Mouse (Mus musculus) kidney, adult 8-10 months (tissue): ENCODE measurements around the gene C3.
A peak's percentile ranks its signal among the peaks of the same experiment; 100 is the strongest.

Experiments used
- DNase-seq, 2 experiments: peaks; one replicate each; pipeline ENCODE4 v3.0.0; 2022

C3 gene

DNA sequence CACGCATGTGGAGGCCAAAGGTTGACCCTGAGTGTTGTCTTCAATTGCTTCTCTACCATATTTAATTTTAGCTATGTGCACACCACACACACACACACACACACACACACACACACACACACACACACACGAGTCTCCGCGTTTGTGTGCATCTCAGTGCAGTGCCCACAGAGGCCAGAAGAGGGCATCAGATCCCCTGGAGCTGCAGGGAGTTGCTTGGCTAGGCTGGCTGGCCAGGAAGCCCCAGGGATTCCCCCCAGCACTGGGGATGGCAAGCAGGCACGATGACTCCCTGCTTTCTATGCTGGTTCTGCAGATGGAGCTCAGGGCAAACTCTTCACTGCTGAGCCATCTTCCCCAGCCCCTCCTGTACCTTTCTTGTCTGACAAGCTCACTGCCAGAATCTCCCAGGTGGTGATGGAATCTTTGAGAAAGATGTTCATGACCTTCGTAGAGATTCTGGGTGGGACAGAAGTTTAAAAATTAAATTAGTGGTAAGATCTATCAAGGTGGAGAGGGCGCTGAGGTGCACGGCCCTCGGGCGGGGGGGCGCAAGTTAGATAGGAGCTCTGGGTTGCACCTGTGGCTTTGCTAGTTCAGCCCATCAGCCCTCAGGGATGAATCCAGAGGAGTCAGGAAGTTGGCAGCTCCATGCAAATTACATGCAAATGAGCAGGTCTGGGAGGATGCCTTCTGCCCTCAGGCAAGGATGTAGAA is 8.6 kb downstream of the C3 start:
- peak; percentile 57 to 81 for DNase-seq

DNA sequence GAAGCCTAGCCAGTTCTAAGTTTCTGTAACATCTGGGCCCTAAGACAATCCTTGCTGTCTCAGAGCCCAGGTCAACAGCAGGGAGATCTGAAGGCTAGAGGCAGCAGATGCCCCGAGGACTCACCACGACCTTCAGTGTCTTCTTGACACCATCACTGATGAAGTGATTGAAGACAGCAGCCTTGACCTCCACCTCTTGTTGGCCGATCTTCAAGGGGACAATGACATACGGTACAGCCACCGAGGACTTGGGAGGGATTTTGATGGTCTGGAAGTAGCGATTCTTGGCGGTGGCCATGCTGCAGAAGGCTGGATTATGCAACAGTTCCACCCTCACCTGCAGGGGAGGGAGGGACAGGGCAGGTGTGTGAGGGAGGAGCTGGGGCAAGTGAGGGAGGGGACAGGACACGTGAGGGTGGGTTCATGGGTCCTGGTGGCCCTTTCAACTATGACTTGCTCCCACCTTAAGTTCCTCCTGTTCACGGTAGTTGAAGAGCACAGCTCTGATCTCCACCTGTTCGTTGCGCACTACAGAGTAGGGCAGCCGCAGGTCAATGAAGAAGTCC is 9.5 kb downstream of the C3 start:
- DNase-seq, result no peak

DNA sequence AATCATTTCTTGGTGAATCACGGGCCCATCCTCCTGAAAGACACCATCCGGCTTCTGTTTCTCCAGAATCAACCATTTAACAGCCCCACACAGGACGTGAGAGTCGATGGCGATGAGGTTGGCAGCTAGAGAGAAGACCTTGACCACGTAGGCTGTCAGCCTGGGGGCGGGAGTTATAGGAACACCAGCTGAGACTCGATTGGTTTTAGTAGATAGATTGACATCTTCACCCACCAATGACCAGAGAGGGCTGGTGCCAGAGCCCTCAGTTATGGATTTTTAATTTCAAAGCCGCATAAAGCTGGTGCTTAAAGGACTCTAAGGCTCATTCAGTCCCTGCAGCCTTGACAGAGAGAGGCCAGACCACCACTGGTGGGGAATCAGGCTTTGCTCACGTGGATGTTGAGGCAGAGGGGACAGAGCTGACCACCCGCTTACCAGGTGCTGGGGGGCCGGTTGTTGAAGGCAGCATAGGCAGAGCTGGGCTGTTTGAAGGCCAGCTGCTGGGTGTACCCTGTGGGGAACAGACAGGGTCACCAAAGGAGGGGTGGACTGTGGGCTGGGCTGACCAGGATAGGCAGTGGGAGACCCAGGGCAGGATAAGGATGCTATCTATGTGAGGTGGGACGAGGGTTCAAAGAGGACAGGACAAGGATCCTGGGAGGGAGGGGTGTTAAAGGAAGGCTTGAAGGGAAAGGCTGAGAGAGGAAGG is 13.1 kb downstream of the C3 start:
- DNase-seq, result no peak

DNA sequence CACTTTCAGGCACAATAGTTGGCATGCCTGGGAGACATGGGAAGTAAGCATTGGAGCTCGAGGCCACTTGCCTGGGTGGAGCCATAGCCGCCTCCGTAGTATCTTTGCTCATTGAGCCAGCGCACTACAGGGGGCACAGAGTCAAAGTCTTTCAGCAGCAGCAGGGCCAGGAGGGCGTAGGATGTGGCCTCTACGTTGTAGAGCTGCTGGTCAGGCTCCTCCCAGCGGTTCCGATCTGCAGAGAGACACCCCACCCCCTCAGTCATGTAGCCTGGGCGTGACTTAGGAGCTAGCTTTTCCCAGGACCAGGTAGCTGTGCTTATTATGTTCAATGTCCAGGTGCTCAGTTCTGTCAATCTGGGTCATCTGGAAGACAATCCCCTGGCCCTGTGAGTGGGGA is 16.4 kb downstream of the C3 start:
- no peak for DNase-seq

DNA sequence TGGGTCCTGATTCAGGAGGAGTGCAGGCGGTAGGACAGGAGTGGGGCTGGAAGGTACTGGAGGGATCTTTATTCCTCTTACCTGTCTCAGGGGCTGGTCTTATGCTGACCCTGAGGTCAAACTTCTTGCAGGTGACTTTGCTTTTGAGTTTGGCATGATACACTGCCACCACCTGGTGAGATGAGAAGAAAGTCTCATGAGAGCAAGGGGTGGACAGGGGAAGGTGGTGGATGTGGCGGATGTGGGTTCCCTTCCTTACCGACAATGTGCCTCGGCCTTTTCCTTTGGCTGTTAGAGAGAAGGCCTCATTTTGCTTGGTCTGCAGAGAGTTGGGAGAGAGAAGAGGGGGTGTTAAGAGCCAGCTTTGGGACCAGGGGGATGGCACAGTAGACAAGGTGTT is 18.6 kb downstream of the C3 start:
- DNase-seq, result no peak

DNA sequence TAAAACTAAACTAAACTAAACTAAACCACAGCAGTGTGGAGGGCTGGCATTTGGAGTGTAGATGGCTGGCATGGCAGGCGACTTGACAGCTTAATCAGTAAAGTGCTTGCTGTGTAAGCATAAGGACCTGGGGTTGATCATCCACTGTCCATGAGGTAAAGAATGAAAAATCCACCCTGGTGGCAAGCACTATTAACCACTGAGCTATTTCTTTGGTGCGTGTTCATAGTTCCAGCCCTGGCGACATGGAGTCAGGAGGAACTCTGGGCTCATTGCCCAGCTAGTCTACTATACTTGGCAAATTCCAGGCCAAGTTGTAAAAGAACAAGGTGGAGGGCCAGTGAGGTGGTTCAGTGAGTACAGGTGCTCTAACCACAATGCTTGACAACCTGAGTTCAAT is 20.0 kb downstream of the C3 start:
- peak; percentile 65 to 71 for DNase-seq

DNA sequence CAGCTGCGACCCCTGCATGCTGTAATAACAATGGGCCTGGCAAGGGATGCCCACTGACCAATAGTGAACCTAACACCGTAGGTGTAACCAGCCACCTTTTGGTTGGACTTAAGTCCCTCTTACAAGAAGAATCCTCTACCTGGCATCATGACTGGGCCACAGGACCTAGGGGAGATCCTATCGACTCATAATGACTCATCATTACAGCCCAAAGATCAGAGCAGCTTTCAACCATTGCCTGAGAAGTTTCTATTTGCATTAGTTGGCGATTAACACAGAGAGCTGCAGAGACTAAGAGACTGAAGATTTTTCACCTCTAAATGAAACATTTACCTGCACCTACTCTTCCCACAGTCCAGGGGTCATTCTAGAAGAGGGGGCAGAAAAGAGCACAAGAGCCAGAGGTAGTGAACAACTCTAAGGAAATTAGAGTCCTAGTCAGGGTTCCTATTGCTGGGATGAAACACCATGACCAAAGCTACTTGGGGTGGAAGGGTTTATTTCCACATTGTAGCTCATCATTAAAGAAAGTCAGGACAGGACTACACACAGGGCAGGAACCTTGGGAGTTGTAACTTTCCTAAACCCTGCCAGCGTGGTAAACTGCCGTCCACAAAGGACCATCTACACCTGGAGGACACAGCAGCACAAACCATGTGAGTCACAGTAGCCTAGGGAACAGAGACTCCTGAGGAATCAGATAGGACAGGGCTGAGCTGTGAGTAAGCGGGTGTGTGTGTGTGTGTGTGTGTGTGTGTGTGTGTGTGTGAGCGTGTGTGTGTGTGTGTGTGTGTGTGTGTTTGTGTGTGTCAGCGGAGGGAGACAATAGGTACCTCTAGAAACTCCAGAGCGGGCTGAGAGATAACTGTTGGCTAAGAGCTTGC is 25.9 kb downstream of the C3 start:
- peak in 1 of 2 experiments; percentile 41 for DNase-seq

DNA sequence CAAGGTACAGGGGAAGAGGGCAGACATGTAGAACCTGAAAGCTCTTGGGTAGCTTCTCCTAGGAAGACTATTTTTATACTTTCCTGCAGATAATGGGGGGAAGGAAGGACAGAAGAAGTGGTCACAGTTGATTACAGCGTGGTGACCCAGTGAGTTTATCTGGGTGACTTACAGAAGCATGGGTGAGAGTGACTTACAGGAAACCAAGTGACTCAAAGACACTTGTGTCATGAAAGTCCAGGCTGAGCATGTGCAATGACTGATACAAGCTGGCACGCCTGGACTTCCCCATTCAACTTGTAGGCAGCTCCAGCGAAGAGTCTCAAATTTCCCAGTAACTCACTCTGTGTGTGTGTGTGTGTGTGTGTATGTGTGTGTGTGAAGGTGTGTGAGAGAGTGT is 29.7 kb downstream of the C3 start:
- no peak for DNase-seq

DNA sequence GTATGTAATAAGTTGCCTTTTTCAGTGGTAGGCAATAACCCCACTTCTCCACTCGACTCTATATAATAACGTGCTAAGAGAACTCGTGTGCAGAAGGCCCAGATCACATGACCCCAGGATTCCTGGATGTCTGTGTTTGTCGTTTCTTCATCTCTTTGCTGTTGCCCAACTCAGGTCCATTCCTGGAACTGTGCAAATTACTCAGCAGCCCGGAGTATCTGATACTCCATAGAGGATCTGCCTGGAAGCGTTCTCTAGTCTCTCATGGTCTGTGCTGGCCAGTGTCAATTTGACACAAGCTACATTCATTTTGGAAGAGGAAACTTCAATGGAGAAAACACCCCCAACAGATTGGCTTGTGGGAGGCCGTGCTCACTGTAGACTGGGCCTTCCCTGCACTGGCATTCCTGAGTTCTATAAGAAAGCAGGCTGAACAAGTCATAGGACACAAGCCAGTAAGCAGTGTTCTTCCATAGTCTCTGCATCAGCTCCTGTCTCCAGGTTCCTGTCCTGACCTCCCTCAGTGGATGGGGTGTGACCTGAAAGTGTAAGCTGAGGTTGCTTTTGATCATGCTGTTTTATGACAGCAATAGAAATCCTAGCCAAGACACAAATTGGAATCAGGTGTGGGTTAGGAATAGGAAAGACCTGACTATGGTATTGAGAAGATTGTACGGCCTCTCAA is 32.5 kb downstream of the C3 start:
- DNase-seq, result no peak

DNA sequence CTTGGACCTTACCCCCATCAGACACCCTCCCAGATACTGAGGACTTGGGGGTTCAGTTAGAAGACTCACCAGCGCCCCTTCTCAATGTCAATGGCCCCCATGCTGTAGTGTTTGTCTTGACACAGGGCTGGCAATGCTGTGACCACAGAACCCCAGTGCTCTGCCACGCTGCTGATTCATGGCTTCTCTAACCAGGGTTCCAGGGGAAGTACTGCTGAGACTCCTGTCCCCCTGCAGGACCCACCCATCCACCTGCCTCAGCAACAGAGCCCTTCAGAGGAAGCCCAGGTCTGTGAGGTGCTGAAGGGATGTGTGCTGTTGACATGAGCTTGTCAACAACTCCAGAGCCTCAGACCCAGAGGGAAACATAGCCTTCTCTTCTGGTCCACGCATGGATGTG is 33.2 kb downstream of the C3 start:
- no peak for DNase-seq

DNA sequence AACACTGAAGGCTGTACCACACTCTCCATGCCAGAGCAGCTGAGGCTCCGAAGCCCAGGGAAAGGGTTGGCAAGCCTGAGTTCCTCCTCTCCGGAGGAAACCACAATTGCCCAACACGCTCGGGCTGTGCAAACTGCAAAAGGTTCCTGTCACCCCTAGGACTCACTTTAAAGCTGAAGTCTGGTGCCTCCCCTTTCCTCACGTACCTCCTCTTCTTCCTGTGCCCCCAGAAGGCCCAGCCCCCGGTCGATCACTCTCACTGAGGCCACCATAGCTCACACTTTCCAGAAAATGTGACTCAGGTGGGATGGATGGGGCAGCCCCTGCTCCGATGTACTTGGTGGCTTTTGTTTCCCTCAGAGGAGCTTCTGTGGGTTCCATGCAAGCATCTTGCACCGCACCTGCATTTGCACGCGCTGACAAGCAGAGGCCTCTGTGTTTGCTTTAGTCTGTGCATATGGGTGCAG is 33.9 kb downstream of the C3 start, which contains the start of gene Tnfsf14:
Gene Tnfsf14, minus strand, starts transcription at position 137 of the 467 bp plus-strand sequence.
- DNase-seq, result no peak

DNA sequence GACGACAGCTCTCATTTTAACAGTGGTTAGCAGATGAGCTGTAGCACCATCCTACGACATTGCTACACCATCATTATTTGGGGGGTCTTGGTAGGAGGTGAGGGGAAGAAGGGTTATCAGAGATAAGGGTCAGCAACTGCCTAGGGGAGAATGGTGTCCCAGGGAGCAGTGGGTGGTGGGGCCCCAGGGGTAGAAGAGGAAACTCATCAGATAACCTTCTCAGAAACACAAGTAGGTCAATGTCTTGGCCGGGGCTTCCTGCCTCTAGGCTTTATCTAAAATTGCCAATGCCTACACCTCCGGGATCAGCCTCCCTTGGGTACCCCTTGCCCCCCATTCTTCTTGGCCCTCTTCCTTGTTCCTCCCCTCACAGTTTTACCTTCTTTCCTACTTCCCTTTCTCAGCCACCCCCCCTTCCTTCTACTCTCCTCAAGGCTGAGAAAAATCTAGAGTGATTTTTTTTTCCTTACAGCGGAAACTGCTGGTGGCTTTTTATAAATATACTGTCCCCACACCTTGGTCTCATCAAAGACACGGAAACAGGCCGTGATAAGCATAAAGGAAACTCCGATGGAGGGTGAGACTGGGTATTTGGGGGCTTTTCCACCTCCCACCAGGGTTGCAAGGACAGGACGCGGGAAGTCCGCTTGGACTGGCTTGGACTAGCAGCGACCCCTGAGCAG is 39.3 kb downstream of the C3 start:
- DNase-seq, result no peak

DNA sequence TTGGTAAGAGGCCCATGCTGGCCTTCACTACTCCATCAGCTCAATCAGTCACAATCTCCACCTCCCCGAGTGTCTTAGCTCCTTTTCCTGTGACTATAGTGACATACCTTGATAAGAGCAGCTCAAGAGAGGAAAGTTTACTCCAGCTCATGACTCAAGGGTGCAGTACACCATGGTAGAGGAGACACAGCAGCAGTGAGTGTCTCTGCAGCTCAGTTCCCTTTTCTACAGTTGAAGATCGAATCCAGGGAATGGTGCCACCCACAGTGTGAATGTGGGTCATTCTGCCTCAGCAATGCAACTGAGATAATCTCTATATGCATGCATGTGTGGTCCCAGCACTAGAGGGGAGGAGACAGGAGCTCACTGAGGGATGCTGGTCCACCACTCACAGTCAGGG is 42.3 kb downstream of the C3 start:
- DNase-seq, result no peak

DNA sequence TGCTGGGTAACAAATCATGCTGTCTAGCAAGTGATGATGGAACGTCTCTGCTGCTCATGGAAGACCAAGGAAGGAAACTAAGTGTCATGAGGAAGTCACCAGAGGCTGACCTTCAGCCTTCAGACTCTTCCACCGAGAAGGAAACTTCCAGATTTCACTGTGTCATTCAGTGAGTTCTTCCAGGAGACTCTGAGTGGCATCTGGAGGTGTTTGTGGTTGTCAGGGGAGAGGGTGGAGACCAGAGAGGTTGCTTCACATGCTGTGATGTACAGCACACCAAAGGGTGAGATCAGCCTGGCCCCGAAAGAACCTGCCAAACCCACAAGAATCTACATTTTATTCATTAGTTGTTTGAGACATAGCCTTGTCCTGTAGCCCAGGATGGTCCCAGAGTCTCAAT is 45.1 kb downstream of the C3 start:
- no peak for DNase-seq

DNA sequence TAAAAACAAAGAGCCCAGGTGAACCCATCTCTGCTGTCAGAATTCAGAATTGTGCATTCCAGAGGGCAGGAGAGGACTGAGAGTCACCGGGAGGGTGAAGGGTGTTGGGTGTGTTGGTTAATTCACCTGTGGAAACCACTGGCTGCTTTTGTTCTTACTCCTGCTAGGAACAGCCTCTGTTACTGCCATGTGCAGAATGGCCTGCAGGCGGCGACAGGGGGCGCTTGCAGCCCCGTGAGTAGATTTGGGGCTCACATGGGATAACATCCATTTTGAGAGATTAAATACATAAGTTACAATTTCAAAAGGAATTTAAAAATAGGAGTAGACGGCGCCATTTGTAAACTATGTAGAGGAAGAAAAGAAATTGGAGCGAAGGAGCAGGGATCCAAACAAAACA is 47.6 kb downstream of the C3 start:
- DNase-seq, result peak in 1 of 2 experiments; percentile 39

DNA sequence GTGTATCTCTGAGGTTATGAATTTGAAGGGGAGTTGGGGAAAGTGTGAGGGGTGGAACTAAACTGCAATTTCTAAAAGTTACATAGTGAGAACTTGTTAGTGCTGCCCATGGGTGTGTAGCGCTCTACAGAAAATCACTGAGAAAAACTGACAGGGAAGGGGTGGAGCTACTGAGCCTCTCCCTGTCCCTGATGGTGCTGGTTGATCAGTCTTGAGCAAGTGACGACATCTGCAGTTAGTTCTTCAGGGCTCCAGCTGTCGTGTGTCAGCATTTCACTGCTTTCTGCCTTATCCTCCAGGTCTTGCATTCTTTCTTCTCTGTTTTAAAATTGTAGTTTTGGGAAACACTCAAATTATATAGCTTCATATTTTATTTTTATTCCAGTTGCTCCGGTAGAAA is 54.6 kb downstream of the C3 start:
- no peak for DNase-seq

DNA sequence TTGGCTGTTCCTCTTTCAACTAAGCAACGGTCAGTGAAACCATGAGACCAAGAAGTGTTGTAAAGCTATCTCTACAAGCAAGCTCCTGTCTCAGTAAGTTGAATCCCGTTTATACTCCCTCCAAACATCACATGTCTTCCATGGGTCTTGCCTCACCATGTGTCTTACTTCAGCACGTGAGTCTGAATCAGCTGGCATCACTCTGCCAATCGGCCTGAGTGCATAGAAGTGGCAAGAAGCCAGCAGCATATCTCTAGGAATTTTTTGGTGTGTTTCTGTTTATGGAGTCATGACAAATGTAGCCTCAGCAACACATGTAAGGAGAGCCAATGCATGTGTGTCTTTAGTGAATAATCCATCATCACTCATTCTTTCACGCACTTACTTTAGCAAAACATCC is 55.6 kb downstream of the C3 start:
- no peak for DNase-seq

DNA sequence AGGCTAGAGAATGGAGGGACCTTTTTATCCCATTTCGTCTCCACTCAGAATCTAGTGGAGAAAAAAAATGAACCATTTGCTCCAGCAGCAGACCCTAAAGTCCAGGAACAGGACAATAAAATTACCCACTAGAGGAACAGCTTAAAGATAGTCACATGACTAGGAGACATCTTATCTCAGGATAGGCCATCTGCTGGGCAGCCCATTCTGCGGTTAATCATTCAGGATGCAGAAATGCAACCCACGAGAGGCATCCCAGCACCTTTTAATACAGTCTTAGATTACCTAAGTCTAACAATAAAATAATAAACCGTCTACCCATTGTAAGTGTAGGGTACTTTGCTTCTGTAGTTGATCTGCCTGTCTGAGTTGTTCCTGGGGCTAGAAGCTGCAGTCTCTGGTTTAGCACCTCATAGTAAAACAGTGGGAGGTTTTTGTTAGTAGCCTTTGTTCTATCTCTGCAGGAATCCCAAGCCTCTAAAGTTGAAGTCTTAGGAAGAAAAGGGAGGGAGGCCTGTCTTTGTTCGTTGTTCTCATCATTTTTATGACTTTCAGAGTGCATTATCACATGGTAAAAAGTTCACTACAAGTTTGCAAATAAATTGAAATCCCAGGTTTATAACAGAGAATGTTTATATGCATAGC is 57.2 kb downstream of the C3 start:
- DNase-seq, result no peak

DNA sequence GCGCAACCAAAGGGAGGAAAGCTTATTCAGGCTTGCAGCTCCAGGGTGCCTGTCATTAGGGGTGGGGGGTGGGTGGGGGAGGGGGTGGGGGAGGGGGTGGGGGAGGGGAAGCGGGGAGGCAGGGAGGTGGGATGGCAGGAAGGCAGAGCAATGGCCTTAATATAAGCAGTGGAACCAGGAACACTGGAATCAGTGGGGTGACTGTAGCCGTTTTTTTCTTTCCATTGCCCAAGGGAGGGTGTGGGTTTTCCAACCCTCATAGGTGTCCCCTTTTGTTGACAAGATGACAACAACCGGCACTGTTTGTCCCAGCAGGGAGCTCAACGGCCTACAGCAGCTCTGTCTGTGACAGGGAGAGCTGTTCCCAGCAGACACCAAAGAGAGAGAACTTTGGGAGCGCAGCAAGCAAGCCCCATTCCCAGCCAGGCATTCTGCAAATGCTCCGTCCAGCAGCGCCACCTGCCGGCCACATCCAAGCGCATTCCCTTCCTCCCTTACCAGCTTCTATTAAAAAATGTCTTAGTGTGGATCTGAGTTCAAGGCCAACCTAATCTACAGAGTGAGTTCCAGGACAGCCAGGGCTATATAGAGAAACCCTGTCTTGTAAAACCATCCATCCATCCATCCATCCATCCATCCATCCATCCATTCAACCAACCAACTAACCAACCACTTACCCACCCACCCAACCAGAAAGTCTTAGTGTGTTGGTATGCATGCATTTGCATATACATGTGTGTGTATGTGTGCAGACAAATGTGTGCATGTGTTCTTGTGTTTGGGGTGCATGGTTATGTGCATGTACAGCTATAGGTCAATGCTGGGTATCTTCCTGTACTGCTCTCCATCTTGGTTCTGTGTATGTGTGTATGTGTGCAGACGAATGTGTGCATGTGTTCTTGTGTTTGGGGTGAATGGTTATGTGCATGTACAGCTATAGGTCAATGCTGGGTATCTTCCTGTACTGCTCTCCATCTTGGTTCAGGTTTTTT is 60.8 kb downstream of the C3 start:
- DNase-seq, result peak; percentile 73 to 86
